Mouse (Mus musculus): ENCODE results near the gene Fam185a. TPM values are rescaled to one million over a fixed set of nuclear protein-coding genes. Genes with fewer than 3 reads are reported as not detected.

Fam185a gene
- total RNA-seq, 2 experiments from 2014 or later, result 11.2 to 12.4 TPM

DNA sequence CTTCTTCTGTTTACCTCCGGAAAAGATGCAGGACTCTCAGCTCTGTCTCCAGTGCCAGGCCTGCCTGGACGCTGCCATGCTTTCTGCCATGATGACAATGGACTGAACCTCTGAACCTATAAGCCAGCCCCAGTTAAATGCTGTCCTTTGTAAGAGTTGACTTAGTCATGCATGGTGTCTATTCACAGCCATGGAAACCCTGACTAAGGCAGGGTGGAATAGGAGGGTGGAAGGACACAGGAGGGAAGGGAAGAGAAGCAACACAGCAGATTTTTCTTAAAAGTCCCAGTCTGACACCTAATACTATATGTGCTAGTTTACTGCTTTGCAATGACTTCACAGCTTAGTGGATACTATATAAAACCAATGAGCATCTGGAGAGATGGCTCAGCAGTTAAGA, 66.7 kb downstream of the Fam185a start:
- no peak for DNase-seq (ENCODE audit: extremely low spot score in 1 of 2, low spot score in 1 of 2)

DNA sequence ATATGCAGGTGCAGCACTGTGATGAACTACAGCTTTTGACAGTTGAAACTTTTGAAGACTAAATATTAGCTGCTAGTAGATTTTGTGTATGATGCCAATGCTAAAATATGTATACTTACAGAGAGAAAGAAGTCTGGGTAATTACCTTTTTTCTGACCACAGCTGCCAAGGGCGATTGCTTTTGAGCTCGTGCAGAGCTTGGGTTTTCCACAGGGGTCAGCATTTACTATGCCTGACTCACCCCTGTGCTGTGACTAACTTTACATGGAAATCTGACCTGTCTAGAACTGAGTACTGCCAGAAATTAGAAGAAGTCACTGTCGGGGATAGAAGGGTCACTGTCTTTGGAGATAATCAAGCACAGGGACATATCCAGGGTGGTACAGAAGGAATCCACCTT, 67.5 kb downstream of the Fam185a start:
- DNase-seq (ENCODE audit: extremely low spot score in 1 of 2, low spot score in 1 of 2), result no peak

DNA sequence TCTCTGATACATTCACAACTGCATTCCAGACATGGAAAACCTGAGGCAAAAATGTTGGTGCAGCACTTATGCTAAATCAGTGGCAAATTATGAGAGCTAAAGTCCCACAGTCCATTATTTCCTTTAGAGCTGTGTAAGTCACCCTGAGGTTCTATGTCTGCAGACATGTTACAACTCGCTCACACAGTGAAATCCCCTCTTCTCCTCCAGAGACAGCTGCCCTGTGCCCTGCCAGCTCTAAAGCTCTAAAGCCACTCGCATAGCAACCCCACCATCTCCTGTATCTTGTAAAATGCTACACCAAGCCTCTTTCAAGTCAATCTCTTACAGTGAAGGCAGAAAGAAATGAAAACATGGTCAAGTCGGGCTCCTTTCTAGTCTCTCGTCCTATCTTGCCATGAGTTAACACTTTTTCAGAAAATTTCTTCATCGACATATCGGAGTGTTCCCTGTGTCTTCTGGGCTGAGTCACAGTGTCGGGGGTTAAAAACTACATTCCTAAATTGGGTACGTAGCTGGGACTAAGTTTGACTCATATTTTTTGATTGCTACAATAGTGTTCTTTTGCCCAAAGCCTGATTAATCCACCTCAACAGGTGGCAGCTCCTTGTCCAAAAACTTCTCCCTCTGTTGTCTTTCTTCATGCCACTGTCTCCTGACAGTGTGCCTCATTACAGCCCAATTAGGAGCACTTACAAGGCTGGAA, 68.7 kb downstream of the Fam185a start:
- no peak for DNase-seq (ENCODE audit: extremely low spot score in 1 of 2, low spot score in 1 of 2)

DNA sequence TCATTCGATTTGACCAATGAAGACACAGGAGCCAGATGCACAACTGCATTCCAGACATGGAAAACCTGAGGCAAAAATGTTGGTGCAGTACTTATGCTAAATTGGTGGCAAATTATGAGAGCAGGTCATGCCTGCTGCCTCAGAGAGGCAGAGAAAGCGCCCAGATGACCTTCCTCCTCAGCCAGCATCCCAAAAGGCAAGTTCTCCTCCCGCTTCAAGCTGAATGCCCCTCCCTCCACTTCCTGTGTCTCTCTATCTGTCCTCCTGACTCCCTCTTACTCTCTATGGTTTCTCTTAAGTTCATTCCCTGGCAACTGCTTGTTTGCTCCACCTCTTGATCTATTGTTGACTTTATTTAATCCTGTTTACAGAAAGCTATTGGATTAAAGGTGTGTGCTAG, 70.0 kb downstream of the Fam185a start:
- no peak for DNase-seq (ENCODE audit: extremely low spot score in 1 of 2, low spot score in 1 of 2)

DNA sequence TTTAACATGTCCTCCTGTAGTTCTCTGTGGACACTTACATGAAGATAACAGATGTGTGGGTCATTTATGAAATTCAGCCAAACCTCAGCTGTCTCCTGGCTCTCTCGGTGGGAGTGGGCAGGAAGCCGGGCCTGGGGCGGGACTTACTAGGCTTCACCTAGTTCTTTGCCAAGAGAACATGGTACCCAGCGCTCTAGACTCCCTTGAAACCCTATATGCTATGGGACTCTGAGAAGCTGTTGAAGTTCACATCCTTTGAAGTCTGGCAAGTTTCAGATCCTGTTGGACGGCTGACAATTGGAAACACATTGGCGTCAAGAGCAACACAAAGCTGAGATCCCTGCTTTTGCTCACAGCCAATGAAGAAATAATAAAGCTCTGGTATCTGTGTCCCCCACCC, 71.6 kb downstream of the Fam185a start:
- DNase-seq (ENCODE audit: extremely low spot score in 1 of 2, low spot score in 1 of 2), result no peak

DNA sequence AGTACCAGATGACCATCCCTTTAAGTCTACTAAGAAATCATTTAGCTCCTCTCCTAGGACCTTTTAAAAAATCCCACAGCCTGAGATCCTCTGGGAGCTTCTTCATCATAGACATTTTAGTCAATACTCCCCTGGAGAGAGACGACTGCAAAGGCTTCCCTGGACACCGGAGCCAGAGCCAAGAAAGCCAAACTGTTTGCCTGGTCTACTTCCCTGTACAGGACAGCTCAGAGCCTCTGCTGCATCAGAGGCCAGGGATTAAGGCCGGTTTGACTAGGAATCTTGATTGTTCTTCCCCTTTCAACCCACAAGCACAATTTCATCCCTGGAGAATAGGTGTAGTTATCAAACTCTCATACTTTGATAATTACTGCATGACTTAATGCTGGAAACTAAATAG, 72.1 kb downstream of the Fam185a start:
- no peak for DNase-seq (ENCODE audit: extremely low spot score in 1 of 2, low spot score in 1 of 2)

DNA sequence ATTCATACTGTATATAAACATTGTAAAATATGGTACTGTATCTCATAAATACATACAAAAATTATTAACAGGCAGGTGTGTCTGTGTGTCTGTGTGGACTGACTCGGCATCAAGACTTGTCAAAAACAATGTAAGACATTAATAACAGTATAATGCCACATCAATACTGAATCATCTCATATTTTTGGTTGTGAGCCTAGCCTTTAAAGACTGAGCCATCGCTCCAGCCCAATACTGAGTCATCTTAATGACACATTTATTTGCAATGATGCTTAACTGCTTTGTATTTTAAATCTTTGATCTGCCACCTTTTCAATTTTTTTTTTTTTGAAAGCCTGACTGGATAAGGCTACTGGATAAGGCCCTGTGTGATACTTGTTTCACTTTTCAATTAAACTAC, 73.7 kb downstream of the Fam185a start:
- no peak for DNase-seq (ENCODE audit: extremely low spot score in 1 of 2, low spot score in 1 of 2)

DNA sequence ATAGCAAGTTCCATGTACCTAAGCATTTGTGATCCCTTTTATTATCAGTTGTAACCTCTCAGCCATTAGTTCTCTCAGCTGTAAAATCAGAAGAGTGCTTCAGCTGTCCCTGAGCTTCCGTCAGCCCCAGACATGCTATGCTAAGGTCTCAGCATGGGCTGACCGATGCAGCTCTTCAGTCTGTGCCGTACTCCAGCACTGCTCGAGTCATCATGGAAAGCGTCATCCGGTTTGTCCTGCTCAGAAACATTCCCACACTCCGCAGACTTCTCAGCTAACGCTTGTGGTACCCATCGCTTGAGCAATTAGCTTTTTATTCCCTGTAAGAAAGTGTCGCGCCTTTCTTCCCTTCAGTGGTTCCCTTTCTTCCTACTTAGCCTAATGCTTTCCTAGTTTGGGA, 74.2 kb downstream of the Fam185a start:
- DNase-seq (ENCODE audit: extremely low spot score in 1 of 2, low spot score in 1 of 2), result no peak

DNA sequence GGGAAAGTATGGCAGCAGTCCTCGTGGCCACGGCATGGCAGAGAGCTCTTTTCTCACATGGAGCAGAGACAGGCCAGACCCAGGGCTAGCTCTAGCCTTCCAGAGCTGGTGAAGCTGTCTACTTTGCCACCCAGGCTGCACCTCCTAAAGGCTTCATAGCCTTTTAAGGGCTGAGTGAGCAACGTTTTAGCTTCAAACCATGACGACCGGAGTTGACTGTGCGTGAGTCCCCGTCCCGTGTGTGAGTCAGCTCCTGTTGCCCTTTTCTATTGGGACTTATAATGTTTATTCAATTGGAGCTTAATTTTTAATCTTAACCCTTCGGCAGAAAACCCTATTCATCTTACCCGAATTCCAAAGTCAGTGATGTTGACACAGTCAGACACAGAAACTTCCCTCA, 75.4 kb downstream of the Fam185a start:
- no peak for DNase-seq (ENCODE audit: extremely low spot score in 1 of 2, low spot score in 1 of 2)

DNA sequence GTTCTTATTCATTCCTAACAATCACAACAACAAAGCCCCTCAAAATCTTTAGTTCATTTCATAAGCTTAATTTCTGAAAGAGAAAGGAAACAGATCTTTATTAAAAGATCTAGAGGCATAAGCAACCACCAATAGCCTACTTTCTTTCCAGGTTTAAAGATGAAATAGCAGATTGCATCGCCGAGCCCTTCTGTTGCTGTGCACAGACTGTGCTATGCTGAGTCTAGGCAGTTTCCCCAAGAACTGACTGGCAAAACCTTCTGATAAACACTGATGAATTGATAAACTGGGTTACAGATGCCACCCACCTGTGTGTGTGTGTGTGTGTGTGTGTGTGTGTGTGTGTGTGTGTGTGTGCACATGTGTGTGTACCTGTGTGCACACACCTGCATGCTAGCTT, 76.2 kb downstream of the Fam185a start:
- DNase-seq (ENCODE audit: extremely low spot score in 1 of 2, low spot score in 1 of 2), result no peak

DNA sequence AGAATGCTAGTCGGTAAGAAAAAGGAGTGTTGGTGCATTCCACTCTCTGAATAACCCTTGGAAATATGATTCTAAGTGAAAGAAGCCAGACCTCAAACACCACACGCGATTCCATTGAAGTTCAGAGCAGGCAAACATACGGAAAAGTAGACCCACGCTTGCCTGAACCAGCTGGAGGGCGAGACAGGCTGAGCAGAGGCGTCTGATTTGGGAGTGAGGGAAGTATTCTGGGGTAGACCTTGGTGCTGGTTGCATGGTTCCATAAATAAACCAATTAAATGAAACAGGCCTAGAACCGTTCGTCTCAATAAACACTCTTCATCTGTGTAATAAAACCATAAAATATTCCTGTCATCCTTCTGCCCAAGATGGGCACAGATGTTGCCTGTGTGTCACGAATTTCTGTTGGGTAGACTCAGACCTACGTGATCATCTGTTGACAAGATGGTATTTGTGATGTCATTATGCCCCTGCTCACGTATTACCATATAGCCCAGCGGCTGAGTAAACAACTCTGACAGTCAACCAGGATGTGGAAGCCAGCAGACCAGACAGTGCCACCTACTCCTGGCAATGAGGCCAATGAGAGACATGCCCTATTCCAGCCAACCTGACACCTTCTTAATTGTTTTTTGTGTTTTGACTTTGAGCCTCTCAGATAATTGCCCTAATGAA, 78.3 kb downstream of the Fam185a start:
- no peak for DNase-seq (ENCODE audit: extremely low spot score in 1 of 2, low spot score in 1 of 2)

DNA sequence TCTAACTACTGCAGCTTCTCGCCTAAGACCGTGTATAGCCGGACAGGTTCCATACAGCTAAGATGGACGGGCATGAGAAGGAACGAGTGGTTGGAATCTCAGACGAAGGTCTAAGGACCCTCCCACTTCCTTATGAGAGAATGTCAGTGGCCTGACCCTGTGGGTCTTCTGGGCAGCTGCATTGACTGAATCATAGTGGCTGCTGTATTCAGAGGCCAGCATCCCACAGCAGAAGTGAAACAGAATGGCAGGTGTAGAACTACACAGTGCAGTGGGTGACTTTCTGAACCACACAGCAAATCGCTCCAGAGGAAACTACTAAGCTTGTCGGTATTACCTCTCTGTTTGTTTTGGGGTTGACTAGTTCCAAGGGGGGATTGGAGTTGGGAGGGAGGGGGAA, 80.4 kb downstream of the Fam185a start:
- no peak for DNase-seq (ENCODE audit: extremely low spot score in 1 of 2, low spot score in 1 of 2)

DNA sequence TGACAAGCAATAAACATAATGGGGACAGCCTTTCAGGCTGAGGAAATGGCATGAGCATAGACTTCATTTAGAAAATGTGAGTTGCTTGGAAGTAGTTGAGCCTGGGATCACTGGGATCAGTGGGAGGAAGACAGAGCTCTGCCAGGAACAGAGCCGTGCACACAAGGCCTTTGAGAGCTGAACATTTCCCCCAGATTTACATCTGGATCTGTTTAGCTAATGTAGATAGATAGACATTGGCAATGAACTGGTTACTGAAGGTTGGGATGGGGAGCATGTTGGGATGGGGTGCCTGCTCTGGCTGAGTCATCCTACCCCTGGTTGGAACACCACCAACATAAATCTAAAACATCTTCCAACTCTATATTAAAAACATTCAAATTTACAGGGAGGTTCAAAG, 82.1 kb downstream of the Fam185a start:
- DNase-seq (ENCODE audit: extremely low spot score in 1 of 2, low spot score in 1 of 2), result no peak

DNA sequence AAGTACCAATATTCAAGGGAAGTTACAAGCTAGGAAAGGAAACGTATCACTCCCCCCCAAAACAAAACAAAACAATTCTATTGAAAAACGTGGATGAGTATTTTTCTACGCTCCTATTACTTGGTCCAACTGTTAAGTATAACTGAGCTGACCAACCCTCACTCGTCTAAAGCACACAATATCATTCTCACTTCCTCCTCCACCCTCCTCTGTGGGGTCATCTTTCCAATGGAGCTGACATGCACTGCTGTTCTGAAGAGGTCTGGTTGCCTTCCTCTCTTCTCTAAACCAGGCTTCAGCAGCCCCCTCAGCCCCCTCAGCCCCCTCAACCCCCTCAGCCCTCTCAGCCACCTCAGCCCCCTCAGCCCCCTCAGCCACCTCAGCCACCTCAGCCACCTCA, 85.0 kb downstream of the Fam185a start:
- no peak for DNase-seq (ENCODE audit: extremely low spot score in 1 of 2, low spot score in 1 of 2)

DNA sequence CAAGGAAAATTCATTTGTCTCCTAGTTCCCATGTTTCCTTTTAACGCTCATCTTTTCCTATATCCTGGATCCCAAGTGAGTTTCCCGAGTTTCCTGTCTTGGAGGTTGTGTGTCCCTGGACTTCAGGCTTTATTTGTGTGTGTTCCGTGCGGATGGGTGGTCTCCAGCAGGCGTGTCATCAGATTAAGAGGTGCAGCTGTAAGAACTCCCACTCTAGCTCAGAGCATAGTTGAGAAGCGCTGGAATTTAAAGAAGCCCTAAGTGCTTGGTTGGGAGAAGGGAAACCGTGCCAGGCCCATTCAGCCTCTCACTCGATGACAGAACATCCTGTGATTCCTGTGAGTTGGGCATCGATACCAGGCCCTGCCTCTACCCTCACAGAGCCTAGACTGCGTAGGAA, 88.6 kb downstream of the Fam185a start:
- DNase-seq (ENCODE audit: extremely low spot score in 1 of 2, low spot score in 1 of 2), result no peak

DNA sequence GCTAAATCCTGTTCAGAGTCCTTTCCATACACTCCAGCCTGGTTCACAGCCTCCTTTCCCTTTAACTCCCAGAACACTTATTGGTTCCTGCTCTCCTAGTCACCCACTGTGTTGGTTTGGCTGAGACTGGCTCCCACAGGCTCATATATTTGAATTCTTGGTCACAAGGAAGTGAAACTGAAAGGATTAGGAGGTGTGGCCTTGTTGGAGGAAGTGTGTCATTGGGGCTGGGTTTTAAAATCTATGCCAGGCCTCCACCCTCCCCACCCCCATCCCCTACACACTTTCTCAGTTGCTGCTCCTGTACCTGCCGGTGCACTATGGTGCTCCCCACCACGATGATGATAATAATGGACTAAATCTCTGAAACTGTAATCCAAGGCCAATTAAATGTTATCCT, 92.8 kb downstream of the Fam185a start:
- no peak for DNase-seq (ENCODE audit: extremely low spot score in 1 of 2, low spot score in 1 of 2)

DNA sequence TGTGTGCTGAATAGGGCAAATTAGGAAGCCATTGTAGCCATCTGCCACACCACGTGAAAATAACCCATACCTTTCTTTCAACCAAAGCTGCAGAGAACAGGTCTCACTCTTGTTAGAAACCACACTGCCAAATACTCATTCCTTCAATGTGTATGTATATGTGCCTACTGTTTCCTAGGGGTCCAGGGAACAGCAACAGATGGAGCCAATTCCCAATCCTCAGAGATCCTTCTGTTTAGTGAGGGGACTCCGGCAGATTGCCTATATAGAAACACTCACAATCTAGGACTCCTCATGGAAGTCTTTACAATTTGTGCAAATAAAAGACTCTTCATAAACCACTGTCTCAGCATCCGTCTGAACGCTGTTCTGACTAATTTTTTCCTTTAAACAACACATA, 93.4 kb downstream of the Fam185a start:
- DNase-seq (ENCODE audit: extremely low spot score in 1 of 2, low spot score in 1 of 2), result no peak

DNA sequence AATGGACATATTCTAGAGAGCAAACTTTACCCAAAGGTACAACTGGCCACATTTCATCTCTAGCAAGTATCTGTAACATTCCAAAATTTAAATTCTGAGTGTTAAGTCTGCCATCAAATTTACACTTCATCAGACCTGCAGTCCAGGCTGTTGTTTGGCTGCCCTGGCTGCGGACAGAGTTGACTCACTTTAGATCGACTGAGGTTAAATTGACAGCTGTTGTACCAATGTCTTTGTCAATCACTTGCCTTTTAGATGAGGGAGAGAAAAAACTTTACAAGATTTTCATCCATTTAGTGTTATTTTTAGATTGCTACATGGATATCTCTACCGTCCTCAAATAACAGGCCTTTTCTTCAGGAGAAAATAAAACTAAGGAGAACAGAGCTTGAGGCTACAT, 94.4 kb downstream of the Fam185a start:
- no peak for DNase-seq (ENCODE audit: extremely low spot score in 1 of 2, low spot score in 1 of 2)

DNA sequence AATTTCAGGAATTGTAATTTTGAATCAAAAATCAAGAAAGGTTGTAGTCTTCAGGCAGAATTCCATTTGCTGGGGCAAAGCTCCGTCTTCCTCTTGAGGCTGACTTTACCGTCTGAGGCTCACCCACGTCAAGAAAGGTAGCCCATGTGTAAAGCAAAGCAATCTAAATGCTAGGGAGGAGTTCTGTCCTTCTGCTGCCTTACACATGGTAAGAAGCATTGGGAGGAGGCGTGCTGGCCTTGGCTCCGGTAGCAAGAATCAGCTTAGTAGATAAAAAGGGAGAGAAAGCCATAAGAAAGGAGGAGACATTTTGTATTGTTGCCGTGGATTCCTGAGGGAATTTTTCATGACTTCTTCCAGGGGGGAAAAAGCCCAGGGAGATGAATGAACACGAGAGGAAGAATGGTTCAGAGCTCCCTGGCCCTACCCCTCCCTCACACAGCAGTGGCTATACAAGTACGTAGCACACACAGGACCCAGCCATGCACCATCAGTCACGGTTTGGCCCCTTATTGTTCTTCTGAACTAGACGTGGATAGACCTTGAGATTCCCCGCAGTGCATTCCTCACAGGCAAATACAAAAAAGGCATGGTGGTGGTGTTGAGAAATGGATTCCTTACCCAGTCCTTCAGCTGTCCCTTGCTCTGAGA, 102.2 kb downstream of the Fam185a start:
- no peak for DNase-seq (ENCODE audit: extremely low spot score in 1 of 2, low spot score in 1 of 2)

DNA sequence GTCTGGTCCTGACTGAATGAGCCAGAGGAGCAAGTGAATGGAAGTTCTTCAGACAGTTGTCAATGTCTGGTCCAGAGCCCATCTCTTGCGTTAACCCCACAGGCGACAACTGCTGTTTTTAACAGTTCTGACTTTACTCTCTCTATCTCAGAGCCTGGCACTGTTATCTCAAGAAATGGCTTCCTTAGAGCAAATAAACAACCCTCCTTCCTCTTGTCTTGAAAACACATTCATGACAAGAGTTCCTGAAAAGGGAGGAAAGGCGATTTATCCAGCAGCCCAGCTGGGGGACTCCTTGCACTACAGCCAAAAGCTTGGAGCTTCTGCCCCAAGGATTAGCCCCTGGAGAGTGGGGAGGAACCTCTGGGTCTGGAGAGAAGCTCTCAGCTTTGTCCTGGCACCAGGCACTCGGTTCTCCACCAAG, 102.7 kb downstream of the Fam185a start:
- no peak for DNase-seq (ENCODE audit: extremely low spot score in 1 of 2, low spot score in 1 of 2)

DNA sequence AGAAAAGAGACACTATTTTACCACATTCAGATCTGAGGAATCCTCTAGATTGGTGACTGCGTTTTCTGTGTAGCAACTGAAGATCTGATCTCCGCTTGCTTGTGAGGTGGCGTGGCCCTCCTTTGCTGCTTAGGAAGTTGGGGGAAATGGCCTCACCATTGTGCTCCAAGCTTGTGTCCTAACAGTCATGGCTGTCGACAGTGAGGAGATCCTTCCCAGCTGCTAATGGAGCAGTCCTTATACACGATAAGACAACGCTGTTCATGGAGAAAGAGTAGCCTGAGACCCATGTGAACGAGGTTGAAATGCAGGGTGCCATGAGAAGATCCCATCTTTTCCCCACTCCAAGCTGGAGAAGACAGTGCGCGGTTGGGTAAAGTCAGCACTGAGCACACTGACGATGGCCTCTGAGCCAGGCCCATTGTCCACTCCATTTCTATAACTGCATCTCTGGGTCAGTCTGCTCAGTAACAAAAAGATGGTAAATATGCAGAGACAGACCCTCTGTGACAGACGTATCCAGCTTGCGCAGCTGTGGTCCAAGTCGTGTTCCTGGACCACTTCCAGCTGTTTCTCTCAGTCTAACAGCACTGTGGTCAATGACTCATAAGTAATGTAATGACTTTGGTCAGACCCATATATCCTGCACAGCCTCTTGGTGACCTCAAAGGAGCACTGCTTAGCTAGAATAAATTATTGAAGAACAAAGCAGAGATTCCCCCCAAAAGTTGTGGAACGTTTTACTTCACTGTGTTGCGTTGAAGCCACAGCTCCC, 103.5 kb downstream of the Fam185a start:
- no peak for DNase-seq (ENCODE audit: extremely low spot score in 1 of 2, low spot score in 1 of 2)

Data from layer of hippocampus, postnatal 25 days (tissue).